Mouse (Mus musculus) testis, adult 2 months (tissue): Measurements from ENCODE around the gene Lrtm2.

Source experiments
- CTCF ChIP-seq: fragments of 200-500 bp; IDR thresholded peaks from 2 replicates; pipeline ENCODE4 v1.5.1; 2012; ENCODE audit warnings: low read depth, mild to moderate bottlenecking, inconsistent platforms, low read length, moderate library complexity; ENCODE audit not compliant: control insufficient read depth, insufficient read depth, insufficient replicate concordance
- POLR2A ChIP-seq: fragments of 200-500 bp; IDR thresholded peaks from 2 replicates; pipeline ENCODE4 v1.6.1; 2012; ENCODE audit warnings: low read depth, mild to moderate bottlenecking, inconsistent platforms, low read length, moderate library complexity; ENCODE audit not compliant: control insufficient read depth

DNA sequence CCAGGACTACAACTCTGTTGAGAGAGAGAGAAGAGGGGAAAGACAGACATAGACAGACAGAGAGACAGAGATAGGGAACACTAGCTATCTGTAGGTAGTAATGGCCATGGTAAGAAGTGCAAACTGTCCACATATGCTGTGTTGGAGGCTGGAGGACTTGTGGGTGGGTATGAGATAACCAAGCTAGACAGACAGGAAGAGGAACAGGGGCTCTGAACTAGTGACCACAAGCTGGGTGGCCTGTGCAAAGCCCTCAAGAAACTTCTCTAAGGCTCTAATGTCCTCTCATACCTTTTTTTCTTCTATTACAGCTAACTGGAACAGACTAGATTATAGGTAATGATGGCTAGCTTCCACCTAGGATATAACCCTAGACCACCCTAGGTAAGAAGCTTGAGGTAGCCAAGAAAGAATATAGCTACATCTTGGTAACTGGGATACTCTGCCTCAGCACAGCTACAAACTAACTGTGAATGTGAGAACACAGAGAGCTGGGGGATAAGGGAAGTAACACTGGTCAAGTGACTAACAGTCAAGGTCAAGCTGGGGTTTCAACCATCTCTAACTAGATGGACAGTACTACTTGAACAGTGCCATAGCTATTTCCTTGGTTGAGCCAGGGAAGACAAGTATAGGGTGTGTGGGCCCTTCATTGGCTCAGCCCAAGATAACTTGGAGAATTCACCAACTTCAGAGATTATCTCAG is 42.6 kb upstream of the Lrtm2 start:
- no peak for TF ChIP-seq CTCF
- TF ChIP-seq POLR2A: no peak
